Mouse (Mus musculus): ENCODE data around the gene Hoxc12. TPM values are rescaled to one million over a fixed set of nuclear protein-coding genes. Genes with fewer than 3 reads are reported as not detected.
A peak's percentile ranks its signal among the peaks of the same experiment; 100 is the strongest.

The Hoxc12 gene
- polyA plus RNA-seq, 1 experiment from 2014 or later, result not detected

DNA sequence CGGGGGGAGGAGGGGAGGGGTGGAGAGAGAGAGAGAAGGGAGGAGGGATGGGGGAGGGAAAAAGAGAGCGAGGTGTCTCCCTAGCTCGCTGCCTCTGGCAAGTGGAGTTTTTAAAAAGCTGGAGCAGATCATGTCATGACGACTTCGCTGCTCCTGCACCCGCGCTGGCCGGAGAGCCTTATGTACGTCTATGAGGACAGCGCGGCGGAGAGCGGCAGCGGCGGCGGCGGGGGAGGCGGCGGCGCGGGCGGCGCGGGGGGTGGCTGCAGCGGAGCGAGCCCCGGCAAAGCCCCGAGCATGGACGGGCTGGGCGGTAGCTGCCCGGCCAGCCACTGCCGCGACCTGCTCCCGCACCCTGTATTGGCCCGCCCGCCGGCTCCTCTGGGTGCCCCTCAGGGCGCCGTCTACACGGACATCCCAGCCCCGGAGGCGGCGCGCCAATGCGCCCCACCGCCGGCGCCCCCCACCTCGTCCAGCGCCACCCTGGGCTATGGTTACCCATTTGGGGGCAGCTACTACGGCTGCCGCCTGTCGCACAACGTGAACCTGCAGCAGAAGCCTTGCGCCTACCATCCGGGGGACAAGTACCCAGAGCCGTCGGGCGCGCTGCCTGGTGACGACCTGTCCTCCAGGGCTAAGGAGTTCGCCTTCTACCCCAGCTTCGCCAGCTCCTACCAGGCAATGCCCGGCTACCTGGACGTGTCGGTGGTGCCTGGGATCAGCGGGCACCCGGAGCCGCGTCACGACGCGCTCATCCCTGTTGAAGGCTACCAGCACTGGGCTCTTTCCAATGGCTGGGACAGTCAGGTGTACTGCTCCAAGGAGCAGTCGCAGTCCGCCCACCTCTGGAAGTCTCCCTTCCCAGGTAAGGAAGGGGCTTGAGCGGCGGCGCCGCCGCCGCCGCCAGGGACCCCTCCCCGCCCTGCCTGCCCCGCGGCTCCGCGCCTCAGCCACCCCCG lies 15.2 kb upstream of the Hoxc12 start, which contains the start of gene Hoxc13:
Gene Hoxc13 (plus strand): TSS at position 51 of the 959 bp plus-strand sequence.
- Histone ChIP-seq H3K27me3 (replicated peaks) (peaks cover 96% of the 10 kb centered on the region), H3K9me3 (no peaks in the 10 kb centered on the region), H3K4me3 (peak within 1 kb of the TSS; percentile 8; the same call in 1 of the 2 replicates), H3K36me3 (replicated peaks) (no peaks in the 10 kb centered on the region), H3K27ac (no peak within 1 kb of the TSS), H3K9ac (no peak within 1 kb of the TSS), H3K4me2 (peak within 1 kb of the TSS; percentile 31), H3K4me1 (peaks cover 8% of the 10 kb centered on the region; the same call in 1 of the 2 replicates)
- ATAC-seq (replicated peaks), result peak; percentile 56; the same call in 1 of the 2 replicates
- WGBS, result under 1% methylated on average over 82 of the region's 88 CpGs

DNA sequence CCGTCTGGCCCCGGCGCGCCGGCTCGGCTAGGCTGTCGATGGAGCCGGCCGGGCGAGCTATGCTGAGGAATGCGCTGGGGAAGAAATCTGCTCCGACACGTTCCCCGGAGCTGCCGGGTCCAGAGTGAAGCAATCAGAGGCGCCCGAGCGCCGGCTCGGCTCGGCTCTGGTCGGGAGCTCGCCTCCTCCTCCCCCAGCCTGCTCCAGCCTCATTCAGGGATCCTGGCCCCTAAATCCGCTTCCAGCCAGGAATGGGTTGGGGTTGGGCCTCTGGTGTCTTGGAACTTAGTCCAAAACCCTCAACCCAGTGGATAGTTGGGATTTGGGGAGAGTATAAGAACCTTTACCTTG lies 14.6 kb upstream of the Hoxc12 start:
- under 1% methylated on average over 23 of the region's 24 CpGs for WGBS
- no peak overlapping the region for H3K27ac ChIP-seq
- H3K4me3 ChIP-seq, result no peak overlapping the region

DNA sequence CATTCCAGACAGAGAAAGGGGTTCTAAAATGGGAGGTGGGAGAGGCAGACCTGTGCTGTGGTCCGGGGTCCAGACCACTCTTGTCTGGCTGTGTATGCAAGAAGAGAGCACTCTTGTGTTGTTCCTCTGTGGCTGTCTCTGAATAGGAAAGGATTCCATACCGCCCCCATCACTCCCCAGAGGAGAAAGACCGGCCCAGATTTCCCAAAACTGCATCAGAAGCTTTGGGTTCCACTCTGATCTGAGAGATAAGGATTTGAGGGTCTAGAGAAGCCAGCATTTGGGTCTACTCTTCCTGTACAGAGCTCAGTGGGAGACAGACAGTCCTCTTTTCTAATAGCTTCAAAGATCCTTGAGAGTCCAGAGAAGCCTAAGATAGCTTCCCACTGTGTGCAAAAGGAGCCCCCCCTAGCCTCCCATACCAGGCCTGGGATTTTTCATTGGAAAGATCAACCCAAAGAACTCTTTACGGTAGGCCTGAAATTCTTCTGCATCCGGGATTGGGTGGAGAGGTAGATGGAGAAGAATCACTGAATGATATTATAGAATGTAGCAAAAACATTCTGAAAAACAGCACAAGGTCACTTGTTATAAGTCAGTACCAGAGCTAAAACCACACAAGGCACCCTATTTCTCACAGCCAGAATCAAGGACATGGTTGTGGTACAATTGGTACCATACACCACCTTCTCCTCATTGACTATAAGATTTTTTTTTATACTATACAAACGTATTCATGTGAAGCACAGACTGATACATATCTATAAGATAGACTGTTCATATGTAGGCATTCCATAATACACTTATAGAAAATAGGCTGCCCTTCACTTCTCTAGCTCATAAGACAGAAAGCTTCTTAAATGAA lies 13.7 kb upstream of the Hoxc12 start:
- Histone ChIP-seq H3K4me3 (no peak overlapping the region), H3K9me3 (no peaks in the 10 kb centered on the region), H3K9ac (no peak overlapping the region), H3K4me1 (peaks cover 8% of the 10 kb centered on the region; the same call in 1 of the 2 replicates), H3K4me2 (no peak overlapping the region), H3K27me3 (replicated peaks) (peaks cover 94% of the 10 kb centered on the region), H3K36me3 (replicated peaks) (no peaks in the 10 kb centered on the region), H3K27ac (no peak overlapping the region)
- ATAC-seq (replicated peaks), result no peak
- 14% methylated on average over 6 of the region's 6 CpGs for WGBS

More for the DNA sequence above, 14.6 kb upstream of the Hoxc12 start:
- H3K4me2 ChIP-seq, result no peak overlapping the region
- H3K4me1 ChIP-seq, result peaks cover 8% of the 10 kb centered on the region; the same call in 1 of the 2 replicates
- peaks cover 94% of the 10 kb centered on the region for H3K27me3 ChIP-seq (replicated peaks)
- H3K36me3 ChIP-seq (replicated peaks), result no peaks in the 10 kb centered on the region
- H3K9me3 ChIP-seq, result no peaks in the 10 kb centered on the region
- H3K9ac ChIP-seq, result no peak overlapping the region
- no peak for ATAC-seq (replicated peaks)

DNA sequence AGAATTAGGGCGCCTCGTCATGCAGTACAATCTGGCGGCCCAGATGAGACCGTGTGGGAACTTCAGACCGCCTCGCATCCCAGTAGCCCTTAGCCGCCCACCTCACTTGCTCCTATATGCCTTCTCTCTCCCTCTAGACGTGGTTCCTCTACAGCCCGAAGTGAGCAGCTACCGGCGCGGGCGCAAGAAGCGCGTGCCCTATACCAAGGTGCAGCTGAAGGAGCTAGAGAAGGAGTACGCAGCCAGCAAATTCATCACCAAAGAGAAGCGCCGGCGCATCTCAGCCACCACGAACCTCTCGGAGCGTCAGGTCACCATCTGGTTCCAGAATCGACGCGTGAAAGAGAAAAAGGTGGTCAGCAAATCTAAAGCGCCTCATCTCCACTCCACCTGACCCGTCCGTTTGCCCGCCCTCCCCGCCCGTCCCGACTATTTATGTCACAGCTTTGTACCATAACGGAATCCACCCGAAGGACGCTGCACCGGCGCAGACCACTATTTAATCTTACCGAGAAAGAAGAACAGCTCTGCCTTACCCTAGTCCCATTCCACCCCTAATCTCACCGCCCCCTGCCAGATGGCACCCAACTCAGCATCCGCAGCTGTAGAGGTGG lies 9.4 kb upstream of the Hoxc12 start:
- H3K9me3 ChIP-seq, result no peaks in the 10 kb centered on the region
- H3K36me3 ChIP-seq (replicated peaks), result no peaks in the 10 kb centered on the region
- peaks cover 96% of the 10 kb centered on the region for H3K27me3 ChIP-seq (replicated peaks)
- H3K4me1 ChIP-seq, result no peaks in the 10 kb centered on the region
- ATAC-seq (replicated peaks), result no peak
- no peak overlapping the region for H3K9ac ChIP-seq
- no peak overlapping the region for H3K4me2 ChIP-seq
- under 1% methylated on average over 40 of the region's 40 CpGs for WGBS
- H3K4me3 ChIP-seq, result no peak overlapping the region
- H3K27ac ChIP-seq, result no peak overlapping the region

DNA sequence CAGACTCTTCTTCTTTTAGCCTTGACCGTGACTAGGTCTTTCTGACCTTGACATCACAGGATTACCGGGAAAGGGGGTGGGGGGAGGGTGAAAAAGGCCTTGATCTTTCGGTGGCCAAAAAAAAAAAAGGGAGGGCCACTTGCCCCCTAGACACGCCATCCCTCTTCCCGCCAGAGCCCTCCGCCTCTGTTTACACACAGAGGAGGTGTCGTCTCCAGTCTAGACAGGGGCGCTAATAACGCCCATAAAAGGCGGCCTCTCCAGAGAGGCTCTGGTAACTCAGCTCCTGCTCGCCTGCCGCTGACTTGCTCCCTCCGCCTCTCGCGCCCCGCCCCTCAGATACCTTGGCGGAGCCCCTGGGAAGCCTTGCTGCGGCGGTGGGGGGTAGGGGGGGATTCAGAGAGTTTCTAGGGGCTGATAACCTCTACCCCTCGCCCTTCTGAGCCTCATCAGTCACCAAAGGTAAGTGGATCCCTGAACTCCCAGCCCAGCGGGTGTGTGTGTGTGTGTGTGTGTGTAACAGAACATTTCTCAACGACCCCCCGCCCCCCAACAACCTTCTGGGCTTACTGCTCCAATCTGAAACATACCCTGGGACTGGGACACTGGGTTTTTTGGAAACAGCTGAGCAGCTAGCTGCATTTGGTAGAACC lies 4.7 kb upstream of the Hoxc12 start:
- 2% methylated on average over 23 of the region's 23 CpGs for WGBS
- no peak for ATAC-seq (replicated peaks)
- no peak overlapping the region for H3K4me2 ChIP-seq
- no peak overlapping the region for H3K27ac ChIP-seq
- H3K36me3 ChIP-seq (replicated peaks), result no peaks in the 10 kb centered on the region
- H3K4me3 ChIP-seq, result no peak overlapping the region
- H3K4me1 ChIP-seq, result no peaks in the 10 kb centered on the region
- H3K9me3 ChIP-seq, result no peaks in the 10 kb centered on the region
- H3K9ac ChIP-seq, result no peak overlapping the region
- H3K27me3 ChIP-seq (replicated peaks), result peaks cover 98% of the 10 kb centered on the region

DNA sequence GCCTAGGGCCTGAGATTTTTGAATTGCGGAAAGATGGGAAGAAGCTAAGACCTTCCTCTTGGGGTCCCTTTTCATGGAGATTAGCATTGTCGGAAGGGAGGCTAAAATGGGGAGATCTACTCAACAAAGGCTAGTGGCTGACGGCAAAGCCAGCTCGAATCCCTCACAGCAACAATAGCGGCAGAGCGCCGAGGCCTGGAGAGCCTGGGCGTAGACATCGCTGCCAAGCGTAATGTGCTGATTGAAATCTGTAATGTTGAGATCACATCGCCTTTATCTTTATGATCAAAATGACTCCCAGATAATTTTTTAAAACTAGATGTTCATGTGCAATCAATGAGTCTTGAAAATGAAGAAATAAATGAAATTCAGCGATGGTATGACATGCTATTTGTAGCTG lies 2.1 kb upstream of the Hoxc12 start:
- no peak overlapping the region for H3K27ac ChIP-seq
- no peaks in the 10 kb centered on the region for H3K9me3 ChIP-seq
- no peak overlapping the region for H3K9ac ChIP-seq
- no peaks in the 10 kb centered on the region for H3K36me3 ChIP-seq (replicated peaks)
- H3K4me2 ChIP-seq, result no peak overlapping the region
- H3K4me1 ChIP-seq, result peaks cover 2% of the 10 kb centered on the region; the same call in 1 of the 2 replicates
- ATAC-seq (replicated peaks), result no peak
- WGBS, result under 1% methylated on average over 12 of the region's 12 CpGs
- peaks cover 96% of the 10 kb centered on the region for H3K27me3 ChIP-seq (replicated peaks)
- H3K4me3 ChIP-seq, result no peak overlapping the region

DNA sequence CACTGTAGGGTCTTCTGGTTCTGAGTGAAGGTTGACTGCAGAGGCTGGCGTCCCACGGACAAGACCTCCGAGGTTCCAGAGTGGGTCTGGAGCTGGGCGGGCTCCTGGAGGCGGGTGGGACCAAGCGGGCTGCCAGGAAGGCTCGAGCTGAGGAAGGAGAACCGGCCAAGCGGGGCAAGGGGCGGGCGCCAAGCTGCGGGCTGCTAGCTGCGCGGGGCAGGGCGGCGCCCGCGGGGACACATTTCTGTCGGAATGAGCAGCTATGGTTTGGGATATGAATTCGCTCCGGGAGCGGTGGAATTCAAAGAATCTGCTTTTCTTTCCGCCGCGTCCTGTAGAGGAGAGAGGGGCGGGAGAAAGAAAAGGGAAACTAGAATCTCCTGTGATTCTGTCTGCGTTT lies 1.7 kb upstream of the Hoxc12 start:
- Histone ChIP-seq H3K4me3 (no peak overlapping the region), H3K27ac (no peak overlapping the region), H3K9ac (no peak overlapping the region), H3K27me3 (replicated peaks) (peaks cover 96% of the 10 kb centered on the region), H3K4me2 (no peak overlapping the region), H3K36me3 (replicated peaks) (no peaks in the 10 kb centered on the region), H3K4me1 (peaks cover 3% of the 10 kb centered on the region; the same call in 1 of the 2 replicates), H3K9me3 (no peaks in the 10 kb centered on the region)
- no peak for ATAC-seq (replicated peaks)
- under 1% methylated on average over 27 of the region's 27 CpGs for WGBS

DNA sequence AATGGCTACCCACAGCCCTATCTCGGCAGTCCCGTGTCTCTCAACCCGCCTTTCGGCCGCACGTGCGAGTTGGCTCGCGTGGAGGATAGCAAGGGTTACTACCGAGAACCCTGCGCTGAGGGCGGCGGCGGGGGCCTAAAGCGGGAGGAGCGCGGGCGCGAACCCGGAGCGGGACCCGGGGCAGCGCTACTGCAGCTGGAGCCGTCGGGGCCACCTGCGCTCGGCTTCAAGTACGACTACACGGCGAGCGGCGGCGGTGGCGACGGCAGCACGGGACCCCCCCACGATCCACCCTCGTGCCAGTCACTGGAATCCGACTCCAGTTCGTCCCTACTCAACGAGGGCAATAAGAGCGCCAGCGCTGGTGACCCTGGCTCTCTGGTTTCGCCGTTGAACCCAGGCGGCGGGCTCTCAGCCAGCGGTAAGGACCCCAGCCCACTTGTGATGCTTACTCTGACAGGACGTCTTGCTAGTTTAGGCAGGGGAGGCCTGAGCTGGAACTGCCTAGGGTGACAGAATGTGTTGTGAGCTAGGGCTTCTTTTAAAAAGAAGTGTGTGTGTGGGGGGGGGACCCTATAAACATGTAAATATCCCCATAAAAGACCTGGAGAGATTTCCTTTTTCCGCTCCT lies 594 bp downstream of the Hoxc12 start:
- H3K9me3 ChIP-seq, result no peaks in the 10 kb centered on the region

DNA sequence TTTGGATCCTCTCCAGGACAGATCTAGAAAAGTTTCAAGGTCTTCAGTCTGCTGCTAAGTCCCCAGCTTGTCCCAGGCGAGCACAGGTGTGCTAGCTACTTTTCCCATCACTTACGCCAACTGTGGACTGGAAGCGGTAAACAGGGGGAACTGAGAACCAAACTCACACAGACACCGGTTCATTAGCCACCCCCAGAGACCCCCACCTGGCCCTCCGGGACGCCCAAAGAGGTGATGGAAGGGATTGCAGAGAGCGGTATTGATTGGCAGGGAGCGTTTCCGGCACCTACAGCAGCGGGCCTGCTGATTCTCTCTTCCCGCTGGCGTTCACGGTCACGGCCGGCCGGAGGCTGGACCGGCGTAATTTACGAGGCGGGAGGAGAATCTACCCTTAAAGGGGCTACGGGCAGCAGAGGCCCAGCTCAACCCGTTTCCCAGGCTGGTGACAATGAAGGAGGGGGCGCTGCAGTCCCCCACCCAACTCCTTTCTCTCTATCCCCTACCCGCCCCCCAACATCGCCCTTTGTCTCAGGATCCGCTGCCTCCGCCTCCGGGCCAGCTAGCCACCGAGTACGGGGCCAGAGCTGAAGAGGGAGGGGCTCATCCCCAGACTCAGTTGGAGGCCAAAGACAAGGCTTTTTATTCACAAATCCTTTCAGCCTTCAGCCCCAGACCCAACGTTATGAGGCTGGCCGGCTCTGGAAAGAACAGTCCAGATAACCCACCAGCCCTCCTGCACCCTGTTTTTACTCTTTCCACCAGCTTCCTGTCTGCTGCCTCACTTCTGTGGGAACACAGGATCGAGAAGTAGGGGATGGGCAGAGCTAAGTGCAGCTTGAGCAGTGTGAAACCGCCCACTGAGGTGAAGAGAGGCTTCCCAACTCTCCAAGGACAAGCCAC lies 2.9 kb downstream of the Hoxc12 start:
- peaks cover 94% of the 10 kb centered on the region for H3K27me3 ChIP-seq (replicated peaks)
- no peaks in the 10 kb centered on the region for H3K36me3 ChIP-seq (replicated peaks)
- no peak overlapping the region for H3K27ac ChIP-seq
- no peak overlapping the region for H3K9ac ChIP-seq
- no peaks in the 10 kb centered on the region for H3K9me3 ChIP-seq
- under 1% methylated on average over 34 of the region's 34 CpGs for whole genome bisulfite sequencing
- no peak overlapping the region for H3K4me2 ChIP-seq
- ATAC-seq (replicated peaks), result no peak
- H3K4me1 ChIP-seq, result peaks cover 7% of the 10 kb centered on the region
- no peak overlapping the region for H3K4me3 ChIP-seq

More for the DNA sequence above, 594 bp downstream of the Hoxc12 start:
- Histone ChIP-seq H3K9ac (no peak overlapping the region), H3K27me3 (replicated peaks) (peaks cover 96% of the 10 kb centered on the region), H3K4me3 (no peak overlapping the region), H3K36me3 (replicated peaks) (no peaks in the 10 kb centered on the region), H3K27ac (no peak overlapping the region), H3K4me1 (peaks cover 3% of the 10 kb centered on the region; the same call in 1 of the 2 replicates), H3K4me2 (no peak overlapping the region)
- WGBS, result under 1% methylated on average over 50 of the region's 50 CpGs
- no peak for ATAC-seq (replicated peaks)

DNA sequence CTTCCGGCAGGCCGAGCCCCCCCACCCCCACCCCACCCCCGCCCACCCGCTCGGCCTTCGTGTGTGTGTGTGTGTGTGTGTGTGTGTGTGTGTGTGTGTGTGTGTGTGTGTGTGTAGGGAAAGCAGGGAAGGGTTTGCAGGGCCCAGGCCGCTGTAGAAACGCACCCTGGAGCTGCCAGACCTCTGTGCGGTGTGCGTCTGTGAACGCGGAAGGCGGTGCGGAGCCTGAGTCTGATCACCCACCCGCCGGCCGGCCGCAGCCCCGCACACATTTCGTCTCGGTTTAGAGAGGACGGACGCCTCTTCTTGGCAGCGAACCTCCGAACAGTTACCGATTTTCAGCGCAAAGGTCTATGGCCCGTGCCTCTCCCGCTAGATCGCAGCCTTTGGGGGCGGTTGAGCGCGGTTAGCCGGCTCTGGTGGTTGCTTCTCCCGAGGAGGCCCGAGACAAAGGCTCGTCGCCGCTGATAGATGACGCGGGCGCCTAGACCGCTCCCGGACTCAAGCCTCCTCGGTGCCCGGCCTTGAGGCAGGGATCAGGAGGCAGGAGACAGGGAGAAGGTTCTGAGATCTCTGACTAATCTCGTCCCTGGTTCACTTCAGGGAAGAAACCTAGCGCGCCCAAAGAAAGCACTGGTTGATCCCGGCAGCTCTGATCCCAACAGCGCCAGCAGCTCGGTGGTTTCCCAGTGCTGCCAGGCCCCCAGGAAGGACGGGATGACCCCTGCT lies 6.3 kb downstream of the Hoxc12 start:
- Histone ChIP-seq H3K4me2 (peak overlapping the region; percentile 35), H3K4me3 (peak overlapping the region; percentile 23; the same call in 1 of the 2 replicates), H3K9me3 (no peaks in the 10 kb centered on the region), H3K27ac (no peak overlapping the region), H3K36me3 (replicated peaks) (no peaks in the 10 kb centered on the region), H3K4me1 (peaks cover 7% of the 10 kb centered on the region), H3K9ac (no peak overlapping the region), H3K27me3 (replicated peaks) (peaks cover 98% of the 10 kb centered on the region)
- ATAC-seq (replicated peaks), result no peak
- WGBS, result under 1% methylated on average over 45 of the region's 53 CpGs
